Mouse (Mus musculus) thymus, adult 18-20 months (tissue): ENCODE measurements around the gene Ccdc82.

Experiments
- DNase-seq, 2 experiments: peaks; one replicate each; pipeline ENCODE4 v3.0.0; 2022; ENCODE audit warnings: mixed read lengths in 2 of 2

Ccdc82 gene

GRCm38 (mm10) chr9:13300041-13300441 is 53.3 kb downstream of the Ccdc82 start:
- no peak for DNase-seq

- DNase-seq = no peak
These were observed 54.4 kb downstream of the Ccdc82 start for GRCm38 (mm10) chr9:13300891-13301782.

DNA sequence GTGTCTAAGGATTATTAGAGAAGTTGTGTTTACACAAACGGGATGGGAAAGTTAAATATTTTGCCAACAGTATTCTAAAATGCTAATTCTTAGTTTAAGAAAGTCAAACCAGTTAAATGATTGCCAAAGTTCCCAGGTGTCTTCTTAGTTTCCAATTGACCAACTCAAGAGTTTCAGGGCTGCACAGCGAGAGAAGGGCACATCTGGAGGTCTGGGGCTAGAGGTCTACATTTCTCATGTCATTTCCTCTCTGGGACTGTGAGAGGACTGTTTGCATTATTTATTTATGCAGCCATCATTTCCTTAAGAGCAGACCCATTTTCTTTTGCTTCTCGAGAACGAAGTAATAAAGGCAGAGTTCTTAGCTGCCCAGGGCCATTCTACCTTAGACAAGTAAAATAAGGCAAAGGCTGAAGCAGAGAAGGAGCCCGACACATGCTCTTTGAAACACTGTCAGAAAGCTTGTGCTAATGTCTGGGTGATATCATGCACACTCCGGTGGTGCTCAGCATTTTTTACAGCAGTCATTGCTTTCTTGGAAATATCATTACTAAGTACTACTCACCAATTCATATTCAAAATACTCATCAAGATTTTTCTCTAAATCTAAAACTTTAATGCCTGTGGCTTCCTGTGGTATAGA is 55.5 kb downstream of the Ccdc82 start:
- DNase-seq = no peak

DNA sequence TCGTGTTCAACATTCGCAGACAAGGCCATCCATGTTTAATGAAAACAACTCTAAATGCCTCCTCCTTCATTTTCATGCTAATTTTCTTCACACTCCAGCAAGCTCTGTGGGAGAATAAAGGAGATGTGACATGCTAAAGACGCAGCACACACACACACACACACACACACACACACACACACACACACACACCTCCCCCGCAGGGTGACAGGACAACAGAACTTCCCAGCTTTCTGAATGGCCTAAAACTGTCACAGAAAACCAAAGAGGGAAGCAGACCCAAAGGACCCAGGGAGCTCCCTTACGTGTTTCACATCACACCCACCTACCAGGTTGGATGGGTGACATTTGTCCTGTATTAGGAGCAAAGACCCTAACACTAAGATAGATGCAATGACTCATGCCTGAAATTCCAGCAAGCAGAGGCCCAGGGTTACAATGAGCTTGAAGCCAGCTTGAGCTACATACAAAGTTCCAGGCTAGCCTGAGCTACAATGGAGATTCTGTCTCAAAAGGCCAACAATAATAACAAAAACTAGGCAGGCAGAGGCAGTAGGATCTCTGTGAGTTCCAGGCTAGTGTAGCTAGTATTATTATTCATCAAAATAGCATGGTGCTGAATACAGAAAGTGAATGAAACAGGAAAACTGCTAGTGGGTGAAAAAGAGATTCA is 56.5 kb downstream of the Ccdc82 start:
- DNase-seq = no peak

DNA sequence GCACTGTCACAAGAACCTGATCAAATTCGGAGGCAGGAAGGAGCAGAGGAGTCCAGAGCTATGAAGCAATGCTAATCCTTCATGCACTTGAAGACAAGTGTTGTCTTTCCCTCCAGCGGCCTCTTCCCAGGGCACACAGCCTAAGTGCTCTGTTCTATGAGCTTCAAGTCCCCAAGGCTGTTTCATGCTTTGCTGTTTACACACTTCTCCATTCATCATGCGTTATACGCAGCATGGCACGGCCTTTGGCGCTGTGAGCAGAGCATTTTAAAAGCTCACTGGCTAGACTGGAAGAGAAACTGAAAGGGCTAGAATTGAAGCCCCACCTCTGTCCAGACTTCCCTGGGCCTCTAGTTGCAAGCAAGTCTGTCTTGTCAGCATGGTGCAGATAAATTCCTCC is 57.2 kb downstream of the Ccdc82 start:
- DNase-seq = no peak

GRCm38 (mm10) chr9:13306471-13306870 is 59.7 kb downstream of the Ccdc82 start:
- DNase-seq = no peak

- DNase-seq = no peak
These were observed 60.5 kb downstream of the Ccdc82 start for GRCm38 (mm10) chr9:13307226-13307625.

DNA sequence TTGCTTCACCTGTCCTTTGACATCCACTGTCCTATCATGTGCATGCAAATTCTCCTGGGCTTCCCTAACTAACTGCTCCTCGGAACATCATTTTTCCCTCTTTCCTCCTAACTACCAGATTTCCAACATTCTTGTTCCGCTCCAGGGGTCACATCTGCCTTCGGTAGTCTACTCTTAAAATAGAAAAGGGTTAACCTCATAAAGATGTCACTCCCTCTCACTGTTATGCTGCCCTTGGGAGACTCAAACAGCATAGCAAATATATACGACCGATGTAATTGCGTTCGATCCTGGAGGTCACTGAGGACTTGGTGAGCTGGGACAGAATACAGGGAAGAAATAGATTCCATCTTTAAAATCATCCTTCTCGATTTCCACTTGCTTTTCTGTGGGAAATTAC is 62.0 kb downstream of the Ccdc82 start:
- no peak for DNase-seq

DNA sequence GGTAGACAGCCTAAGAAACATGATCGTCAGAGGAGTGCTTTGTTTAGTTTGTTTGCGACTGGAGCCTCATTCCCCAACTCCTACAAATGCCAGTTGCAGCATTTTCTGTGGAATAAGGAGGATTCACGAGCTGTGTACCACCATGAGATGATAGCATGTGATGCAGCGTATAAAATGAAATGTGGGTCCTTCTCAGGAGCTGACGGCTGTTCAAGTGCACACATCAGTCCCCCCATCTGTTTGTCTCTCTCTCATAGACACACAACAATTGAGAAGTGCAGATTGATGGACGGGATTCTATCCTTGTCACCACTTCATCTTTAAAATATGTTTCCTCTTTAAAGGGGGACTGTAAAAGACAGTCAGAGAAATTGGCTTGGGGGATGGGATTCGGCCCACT is 63.1 kb downstream of the Ccdc82 start:
- no peak for DNase-seq

GRCm38 (mm10) chr9:13310236-13310635 is 63.5 kb downstream of the Ccdc82 start:
- DNase-seq = no peak

GRCm38 (mm10) chr9:13311094-13311493 is 64.3 kb downstream of the Ccdc82 start:
- no peak for DNase-seq

- DNase-seq = no peak
These were observed 67.2 kb downstream of the Ccdc82 start for GRCm38 (mm10) chr9:13313923-13314322.

DNA sequence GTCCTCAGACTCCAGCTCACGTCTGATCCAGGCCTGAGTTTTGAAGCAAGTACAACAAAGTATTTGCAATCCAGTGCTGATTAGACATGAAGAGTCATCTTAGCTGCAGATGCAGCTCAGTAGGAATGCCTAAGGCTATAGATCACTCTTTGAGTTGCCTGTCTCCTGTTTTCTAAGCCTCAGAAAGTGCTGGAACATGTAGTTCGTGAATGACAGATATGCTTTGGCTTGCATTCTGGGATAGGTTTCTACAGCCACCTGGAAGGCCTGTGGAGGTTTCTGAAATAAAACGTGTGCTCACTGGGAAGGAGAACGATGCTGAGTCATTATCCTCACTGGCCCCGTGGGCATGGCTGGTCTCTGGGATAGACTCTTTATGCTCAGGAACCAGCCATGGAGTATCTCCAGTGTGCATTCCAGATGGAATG is 67.8 kb downstream of the Ccdc82 start:
- no peak for DNase-seq

- DNase-seq = no peak
These were observed 68.6 kb downstream of the Ccdc82 start for GRCm38 (mm10) chr9:13315393-13315792.

GRCm38 (mm10) chr9:13319566-13319965 is 72.8 kb downstream of the Ccdc82 start:
- no peak for DNase-seq

GRCm38 (mm10) chr9:13320800-13321364 is 74.1 kb downstream of the Ccdc82 start:
- DNase-seq = no peak

GRCm38 (mm10) chr9:13323074-13323473 is 76.3 kb downstream of the Ccdc82 start:
- DNase-seq = no peak

GRCm38 (mm10) chr9:13323612-13324011 is 76.9 kb downstream of the Ccdc82 start:
- DNase-seq = peak in 1 of 2 experiments; percentile 38
